Mouse (Mus musculus): ENCODE data around the gene Mafg.
A peak's percentile ranks its signal among the peaks of the same experiment; 100 is the strongest.
"Not testable (repeated sequence)": the region's sequence is repeated elsewhere in the genome, so short reads cannot be mapped to it uniquely, and the experiment has no call there.

Mafg gene

DNA sequence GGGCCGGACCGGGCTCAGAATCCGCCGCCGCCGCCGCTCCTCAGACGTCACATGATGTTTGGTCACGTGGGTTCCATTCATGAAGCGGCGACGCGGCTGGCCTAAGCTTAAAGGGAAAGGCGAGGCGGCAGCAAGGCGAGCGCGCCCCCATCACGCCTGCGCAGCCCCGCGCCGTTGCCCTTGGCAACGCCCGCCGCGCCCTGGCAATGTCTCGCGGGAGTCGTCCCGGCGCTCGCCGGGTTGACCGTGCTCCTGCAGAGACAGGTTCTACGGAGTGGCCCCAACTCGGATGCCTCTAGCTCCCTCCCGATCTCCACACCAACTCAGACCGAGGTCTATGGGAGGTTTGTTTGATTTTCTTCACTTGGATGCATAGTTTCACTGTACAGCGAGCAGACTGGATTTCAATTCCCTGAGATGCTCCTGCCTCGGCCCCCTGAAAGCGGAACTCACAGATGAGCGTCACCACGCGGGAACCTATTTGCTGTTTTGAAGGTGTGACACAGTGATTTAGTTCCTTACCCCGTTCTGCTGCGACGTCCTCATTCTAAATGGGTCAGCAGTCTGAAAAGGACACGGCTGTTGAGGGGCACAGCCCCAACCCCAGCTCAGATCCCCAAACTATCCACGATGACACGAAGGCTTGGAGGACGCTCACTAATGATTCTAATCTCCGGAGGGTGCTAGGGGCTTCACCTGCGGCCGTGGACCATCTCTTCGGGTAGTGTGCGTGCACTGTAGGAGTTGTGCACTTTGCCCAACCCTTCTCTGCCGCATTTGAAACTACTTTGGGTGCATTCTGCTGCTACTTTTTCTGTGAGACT, at the start of gene Mafg:
TSS of gene Mafg (minus strand) at position 81 of the 824 bp plus-strand sequence.
- peak; percentile 89 for DNase-seq

DNA sequence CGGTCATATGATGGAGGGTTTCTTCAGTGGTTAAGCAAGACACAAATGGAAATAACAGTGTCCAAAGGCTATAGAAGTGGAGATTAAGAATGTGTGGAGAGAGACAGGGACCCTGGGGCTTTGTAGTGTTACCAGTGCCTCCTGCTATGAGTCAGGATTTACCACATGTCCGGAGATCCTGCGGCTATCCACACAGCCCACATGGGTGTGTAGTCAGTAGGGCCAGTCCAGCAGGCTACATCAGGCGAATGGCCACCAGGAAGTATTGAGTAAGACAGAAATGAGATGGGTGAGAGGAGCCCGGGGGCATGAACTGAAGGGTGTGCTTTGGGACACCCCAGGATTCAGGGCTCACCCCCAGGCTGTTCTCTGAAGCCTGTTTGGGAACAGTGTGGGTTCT, 49.3 kb upstream of the Mafg start:
- DNase-seq: no peak

DNA sequence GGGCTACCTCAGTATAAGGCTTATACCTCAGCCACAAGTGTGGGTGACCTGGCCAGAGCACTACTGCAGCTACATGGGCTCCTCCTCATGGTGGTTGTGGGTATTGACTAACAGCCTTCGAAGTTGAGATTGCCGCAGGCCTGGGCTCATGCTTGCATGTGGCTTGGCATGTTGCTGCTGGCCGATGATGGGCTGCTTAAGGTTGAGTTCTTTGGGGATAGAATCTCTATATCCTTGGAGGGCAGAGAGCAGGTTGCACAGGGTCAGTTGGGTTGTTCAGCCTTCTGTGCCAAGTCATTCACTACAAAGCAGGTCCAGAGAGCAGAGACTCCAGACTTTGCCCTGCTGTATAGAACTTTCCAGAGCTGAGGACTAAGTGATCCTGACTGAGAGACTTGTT, 46.5 kb upstream of the Mafg start:
- peak; percentile 37 for DNase-seq

DNA sequence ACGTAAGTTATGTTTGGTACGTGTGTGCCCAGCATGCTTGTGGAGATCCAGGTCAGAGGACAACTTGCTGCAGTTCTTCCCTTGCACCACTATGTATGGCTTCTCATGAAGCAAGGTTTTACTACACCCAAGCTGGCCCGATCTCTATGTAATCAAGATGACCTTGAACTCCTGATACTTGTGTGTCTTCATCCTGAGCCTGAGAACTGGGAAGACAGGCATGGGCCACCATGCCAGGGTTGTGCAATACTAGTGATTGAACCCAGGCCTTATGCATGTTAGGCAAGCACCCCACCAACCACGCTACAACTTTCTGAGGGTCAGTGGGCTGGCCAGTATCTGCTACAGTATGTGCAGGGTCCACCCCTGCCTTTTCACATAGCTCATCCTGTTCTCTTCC, 43.6 kb upstream of the Mafg start:
- DNase-seq: no peak

DNA sequence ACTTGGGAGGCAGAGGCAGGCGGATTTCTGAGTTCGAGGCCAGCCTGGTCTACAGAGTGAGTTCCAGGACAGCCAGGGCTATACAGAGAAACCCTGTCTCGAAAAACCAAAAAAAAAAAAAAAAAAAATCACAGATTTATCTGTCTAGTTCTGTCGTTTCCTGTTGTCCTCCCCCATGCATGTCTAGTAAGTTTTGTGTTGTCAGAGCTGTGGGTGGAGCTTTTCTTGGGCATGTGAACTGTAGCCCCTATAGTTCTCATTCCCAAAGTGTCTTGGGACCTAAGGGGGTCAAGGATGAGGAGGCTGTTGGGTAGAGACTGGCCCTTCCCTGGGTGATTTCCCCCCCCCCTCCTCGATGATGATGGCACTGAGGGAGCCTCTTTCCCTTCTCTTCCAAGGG, 42.5 kb upstream of the Mafg start:
- DNase-seq: not testable (repeated sequence)

DNA sequence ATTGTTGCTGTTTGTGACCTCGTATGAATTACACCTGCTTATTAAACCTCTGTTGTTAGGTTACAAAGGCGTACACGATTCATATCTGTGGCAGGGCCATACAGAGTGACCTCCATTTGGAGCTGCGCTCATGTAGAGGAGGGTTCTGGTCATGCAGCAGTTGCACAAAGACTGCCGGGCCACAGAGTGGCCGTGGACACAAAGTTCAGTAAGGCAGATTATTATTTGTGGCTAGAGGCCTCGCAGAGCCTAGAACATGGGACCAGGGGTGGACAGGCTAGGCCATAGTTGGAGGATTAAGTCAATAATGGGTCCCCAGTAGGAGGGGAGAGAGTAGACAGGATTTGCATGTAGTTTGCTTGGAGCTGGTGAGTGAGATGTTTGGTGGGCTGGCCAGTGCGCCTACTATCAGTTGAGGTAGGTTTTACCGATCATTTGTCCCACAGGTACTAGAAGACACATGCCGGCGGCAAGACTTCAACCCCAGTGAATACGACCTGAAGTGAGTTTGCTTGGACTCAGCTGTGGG, 40.3 kb upstream of the Mafg start:
- DNase-seq: peak; percentile 25

DNA sequence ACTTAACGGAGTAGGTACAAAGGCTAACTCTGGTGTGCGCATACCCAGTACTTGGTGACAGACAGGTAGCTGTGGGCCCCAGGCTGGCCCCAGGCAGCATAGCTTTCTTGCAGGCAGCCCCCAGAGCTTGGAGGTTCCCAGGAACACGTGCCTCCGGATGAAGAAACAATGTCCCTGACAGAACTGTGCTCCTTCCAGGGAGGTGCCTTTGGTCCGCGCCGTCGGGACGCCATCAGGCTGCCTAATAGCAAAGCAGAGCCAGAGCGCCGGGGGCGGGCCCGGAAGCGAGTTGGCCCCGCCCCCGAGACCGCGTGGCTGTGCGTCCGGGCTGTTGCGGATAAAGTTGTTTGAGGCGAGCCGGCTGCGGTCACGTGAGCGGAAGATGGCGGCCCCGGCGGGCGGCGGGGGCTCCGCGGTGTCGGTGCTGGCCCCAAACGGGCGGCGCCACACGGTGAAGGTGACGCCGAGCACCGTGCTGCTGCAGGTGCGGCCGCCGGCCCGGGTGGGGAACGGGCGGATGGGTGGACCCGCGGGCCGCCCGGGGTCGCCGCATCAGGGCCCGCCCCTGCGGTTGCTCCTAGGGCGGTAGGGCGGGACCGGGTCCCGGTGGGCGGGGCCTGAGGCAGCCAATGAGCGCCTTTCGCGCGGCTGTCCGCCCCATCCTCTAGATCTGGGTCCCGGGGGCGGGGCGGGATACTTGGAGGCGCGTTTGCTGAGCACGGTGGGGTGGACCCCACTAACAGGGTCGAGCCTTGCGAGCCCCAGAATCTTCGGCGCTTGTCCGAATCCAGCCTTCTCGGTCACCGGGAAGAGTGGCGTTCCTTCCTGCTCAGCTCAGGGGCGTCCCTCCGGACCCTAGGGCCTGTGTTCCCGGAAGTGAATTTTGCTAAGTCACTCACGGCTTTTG, 39.5 kb upstream of the Mafg start, which contains the start of gene Aspscr1:
TSS of gene Aspscr1 (plus strand) at position 287 of the 907 bp plus-strand sequence.
- DNase-seq: peak; percentile 99

DNA sequence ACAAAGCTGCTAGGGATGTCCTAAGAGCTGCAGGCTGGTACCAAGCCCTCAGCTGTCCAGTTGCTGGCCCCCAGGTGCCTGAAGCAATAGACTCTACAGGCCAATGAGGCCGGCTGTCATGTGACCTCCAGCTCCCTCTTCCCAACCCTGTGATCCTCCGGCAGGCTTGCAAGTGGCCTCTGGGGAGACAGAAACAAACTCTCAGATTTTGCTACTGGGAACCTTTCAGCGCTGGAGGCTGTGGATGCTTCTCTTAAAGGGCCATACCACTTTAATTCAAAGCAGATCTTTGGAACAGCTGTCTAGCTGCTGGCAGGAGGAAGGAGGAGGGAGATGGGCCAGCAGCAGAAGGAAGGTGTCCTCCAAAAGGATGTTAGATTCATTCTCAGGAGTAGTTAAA, 33.2 kb upstream of the Mafg start:
- DNase-seq: no peak

DNA sequence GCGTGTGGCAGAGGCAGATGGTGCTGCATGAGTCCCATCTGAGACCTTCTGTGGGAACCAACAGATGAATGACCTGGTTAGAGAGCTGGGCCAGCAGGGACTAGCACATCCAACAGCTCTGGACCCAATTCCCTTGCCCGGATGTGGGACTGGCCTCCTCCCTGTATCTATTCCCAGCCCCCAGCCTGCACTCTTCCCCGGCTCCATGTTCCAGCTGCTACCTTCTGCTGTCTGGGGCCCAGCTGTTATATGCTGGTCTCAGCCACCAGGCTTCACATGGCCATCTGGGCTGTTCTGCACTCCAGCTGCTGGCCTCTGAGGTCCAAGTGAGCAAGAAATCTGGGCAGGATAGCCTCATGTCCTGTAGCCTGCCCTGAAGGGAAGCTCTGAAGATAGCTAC, 32.0 kb upstream of the Mafg start:
- DNase-seq: no peak

DNA sequence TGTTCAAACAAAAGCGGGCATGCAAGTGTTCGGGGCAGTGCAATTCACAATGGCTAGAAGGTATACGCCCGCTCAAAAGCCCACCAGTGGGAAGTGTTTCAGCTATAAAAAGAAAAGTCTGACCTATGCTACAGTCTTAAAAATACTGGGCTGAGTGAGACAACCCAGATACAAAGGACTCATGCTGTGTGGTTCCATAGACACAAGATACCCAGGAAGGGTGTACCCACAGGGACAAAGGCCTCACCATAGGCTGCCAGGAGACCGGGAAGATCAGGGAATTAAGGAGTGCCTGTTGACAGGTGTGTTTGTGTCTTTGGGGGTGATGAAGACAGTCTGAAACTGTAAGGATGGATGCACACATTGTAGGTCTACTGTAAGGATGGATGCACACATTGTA, 30.3 kb upstream of the Mafg start:
- DNase-seq: no peak

DNA sequence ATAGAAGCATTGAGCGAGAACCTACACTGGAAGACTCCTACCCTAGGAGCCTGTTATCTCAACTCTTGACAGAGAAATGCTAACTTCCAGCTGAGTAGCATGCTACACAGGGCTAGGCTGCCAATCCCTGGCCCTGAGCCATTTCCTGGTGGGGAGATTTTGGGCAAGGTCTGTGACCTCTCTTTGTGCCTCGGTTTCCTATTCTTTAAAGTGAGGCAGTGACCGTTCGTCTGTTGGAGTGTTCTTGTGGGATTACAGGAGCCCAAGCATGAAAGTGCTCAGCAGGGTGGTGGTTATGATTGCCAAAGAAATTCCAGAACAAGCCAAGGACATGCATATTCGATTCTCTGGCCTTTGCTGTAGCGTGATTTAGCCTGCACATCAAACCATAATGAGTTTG, 29.4 kb upstream of the Mafg start:
- DNase-seq: no peak

DNA sequence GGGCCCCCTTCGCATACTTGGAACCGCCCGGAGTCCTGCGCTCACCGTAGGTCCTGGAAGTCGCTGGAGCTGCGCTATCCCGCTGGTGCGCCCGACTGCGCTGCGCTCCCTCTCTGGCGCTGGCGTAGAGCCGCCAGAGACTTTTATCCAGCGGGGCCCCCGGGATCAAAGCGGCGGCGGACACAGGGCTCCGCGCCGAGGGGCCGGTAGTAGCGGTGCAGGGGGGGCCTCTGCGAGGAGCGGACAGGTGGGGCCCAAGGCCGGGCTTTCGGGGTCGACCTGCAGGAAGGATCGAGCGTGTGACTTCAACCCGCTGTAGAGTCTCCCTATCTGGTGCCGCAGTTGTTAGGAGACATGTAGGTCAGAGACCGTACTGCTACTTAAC, 27.7 kb upstream of the Mafg start, which contains the start of gene Notum:
TSS of gene Notum (minus strand) at position 100 of the 385 bp plus-strand sequence.
- DNase-seq: peak; percentile 29

DNA sequence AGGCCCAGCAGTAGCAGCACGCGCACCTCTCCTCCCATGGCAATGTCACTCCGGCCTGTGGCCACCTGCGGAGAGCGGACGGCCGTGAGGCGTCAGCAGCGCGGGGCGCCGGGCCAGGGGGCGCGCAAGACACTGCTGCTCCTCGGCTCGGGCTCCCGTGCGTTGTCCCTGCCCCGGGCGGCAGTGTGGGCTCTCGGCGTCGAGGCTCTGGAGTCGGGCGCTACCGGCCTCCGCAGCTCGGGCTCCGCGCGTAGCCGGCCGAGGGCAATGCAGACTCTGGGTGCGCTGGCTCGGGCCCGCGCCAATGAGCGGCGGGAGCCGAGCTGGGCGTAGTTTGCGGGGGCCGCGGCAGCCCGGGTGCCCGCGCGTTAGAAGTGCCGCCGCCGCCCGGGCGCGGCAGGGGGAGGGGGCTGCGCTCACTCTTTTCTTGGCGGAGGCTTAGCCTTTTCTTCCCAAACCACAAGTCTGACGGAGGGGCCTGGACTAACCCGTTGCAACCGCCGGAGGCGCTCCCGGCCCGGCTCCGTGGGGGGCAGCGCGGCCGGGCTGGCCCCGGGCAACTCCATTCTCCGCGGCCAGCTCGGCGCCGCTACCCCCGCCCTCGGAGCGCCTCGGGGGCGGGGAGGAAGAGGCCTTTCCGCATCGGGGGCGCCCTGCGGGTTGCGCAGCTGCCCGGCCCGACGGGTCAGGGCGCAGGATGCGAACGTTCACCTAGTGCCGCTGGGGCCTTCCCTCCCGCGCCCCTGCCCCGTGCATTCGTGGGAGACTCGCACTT, 27.1 kb upstream of the Mafg start:
- DNase-seq: peak; percentile 54

DNA sequence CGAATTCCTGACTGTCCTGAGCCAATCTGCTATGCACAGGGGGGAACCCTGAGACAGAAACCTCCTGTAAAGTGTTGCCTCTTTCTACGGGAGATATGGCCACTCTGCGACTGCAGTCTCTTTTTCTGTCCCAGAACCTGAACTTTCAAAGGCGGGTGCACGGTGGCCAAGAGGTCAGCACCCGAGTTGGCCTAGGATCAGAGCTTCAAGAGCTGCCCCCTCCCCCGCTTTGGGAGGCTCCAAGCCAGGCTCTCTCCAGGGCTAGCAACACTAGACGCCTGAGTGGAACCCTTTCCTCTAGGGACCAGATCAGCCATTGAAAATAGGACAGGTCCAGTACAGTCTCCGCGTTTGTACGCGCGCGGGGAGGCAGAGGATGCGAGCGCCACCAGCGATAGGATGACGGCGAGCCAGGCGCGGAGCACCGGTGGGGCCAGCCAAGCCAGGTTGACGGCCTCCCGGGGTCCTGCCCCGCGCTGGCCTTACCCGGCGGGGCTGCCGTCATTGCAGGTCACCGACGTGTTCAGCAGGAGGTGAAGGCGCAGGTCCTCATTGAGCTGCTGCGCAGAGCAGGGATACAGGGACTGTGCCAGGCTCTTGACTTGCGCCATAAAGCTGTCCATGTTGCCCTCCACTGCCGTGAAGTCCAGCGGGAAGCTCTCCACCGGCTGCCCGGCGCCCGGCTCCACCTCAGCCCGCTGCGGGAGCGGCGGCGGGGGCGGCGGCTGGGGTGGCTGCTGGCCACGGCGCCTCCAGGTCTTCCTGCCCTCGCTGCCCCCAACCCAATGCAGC, 26.3 kb upstream of the Mafg start:
- peak; percentile 42 for DNase-seq

DNA sequence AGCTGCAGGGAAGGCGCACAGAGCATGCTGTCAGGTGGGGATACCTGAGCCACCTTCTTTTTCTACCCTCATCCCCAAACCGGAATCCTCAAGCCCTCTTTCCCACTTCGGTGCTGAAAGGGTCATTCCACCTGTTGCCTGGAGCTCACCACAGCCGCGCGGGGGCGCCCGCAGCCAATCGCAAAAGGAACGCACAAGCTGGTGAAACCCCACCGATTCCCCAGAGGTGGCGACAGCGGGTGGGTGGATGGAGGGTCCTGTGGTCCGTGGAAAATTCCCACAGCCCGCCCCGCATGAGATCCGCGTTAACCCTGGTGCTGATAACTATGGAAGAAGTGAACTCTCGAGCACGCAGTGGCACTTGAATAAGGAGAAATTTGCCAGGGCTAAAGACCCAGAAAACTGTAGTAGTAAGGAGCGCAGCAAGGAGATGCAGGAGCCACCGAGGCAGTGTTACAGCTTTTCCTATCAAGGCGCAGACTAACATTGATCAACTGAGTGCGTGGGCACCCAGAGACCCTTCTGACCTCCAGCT, 25.5 kb upstream of the Mafg start:
- DNase-seq: peak; percentile 94

DNA sequence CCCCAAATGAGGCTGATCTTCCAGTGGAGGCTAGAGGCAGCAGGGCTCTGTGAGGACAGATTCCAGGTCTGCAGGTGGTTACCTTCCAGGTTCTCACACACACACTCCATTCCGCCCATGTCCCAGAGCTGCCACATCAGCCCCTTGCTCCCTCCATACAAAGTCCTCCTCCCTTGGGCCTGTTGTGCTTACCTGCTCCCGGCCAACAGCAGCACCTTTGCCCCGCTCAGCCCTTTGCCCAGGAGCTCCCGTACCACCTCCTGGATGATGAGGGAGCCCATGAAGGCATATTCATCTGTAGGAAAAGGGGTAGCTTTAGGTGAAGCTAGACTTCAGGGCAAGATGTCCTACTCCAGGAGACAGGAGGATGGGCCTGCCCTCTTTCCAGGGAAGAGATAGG, 23.9 kb upstream of the Mafg start:
- no peak for DNase-seq

DNA sequence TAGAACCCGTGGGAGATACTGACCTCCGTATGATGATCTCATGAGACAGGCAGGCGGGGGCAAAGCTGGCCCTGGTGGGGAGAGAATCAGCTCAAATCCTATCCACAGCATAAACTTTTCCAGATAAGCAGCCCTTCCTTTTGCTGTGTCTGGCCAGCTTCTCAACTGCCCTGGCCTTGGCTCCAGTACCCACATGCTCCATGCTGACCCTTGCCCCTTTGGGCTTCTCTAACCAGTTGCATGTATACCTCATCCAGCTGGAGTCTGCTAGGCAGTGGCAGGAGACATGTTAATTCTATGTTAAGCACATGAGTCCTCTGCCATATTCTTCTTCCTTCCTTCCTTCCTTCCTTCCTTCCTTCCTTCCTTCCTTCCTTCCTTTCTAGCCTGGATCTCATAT, 21.3 kb upstream of the Mafg start:
- DNase-seq: no peak

DNA sequence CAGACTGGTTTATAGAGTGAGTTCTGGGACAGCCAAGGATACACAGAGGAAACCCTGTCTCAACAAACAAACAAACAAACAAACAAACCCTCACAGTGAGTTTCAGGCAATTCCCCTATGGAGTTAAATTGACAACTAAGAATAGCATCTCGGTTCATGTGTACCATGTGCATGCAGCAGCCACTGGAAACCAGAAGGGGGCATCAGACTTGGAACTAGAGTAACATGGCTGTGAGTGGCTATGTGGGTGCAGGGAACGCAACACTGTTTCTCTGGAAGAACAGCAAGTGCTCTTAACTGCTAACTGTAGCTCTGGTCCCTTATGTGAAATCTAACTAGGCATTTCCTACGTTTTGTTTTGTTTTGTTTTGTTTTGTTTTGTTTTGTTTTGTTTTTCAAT, 18.5 kb upstream of the Mafg start:
- DNase-seq: no peak

DNA sequence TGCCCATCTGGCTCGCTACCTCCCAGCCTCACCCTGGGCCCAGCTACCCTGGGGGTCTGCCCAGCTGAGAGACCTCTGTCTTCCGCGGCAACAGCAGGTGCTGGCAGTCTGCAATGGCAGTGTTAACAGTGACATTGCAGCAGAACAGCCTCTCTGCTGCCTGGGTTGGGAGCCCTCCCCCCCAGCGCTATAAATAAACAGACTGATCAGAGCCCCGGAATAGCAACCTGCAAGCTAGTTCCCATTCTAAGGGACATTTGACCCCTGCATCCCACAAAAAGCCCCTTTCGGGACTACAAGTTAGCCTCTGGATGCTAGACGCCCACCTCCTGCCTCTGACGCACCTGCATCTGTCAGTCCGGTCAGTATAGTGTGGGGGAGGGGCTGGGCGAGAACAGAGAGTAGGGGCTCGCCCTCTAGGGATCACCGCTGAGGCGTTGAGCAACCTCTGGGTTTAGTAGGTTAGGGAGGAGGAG, 14.6 kb upstream of the Mafg start, which contains the start of gene Myadml2:
TSS of gene Myadml2 (minus strand) at position 158 of the 476 bp plus-strand sequence.
- DNase-seq: peak; percentile 67

DNA sequence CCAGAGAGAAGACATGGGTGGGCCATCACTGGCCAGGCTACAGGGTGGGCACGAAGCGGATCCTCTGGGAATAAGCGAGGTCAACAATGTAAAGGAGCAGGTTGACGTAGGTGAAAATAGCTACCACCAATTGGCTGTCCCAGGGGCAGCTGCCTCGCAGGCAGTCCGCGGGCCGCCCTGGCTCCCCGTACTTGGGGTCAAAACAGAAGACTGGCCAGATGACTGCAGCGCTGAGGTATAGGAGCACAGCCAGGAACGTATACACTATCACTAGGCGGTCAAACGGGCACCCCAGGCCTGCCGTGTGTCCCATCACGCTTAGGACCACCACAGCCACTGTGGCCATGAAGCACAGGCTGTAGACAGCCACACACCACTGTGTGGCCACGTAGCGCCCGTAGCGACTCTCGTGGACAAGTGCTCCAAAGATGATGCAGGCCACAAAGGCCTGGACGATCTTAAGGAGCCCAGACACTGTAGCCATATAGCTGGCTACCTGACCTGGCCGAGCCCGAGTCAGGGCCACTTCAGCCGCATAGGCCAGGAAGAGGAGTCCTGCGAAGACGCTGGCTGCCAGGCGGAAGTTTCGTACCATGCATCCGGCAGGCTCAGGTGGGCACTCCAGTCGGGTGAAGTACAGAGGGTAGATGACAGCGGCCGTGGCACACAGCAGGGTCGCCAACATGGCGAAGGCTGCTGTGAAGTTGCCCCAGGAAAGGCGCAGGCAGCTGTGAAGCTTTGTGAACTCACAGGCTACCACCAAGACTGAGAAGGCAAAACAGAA, 13.8 kb upstream of the Mafg start:
- peak; percentile 32 for DNase-seq

DNA sequence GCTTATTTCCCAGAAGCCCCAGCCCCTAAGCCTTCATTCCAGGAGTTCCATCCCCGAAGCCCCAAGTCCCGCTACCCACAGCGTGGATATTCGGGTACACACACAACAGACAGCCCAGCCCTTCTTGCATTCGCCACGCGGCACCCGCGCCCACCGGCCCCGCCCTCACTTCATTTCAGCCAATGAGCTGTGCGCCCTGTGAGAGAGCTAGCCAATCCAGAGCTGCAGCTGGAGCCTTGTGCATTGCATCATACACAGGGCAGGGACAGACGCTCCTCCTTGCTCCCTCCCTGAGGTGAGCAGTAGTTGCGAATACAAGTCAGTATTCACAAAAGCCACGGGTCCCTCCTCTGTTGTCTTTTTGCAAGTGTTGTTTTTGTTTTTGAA, 10.2 kb upstream of the Mafg start, which contains the start of gene Pycr1:
TSS of gene Pycr1 (minus strand) at position 169 of the 387 bp plus-strand sequence.
- peak; percentile 96 for DNase-seq
